Mouse (Mus musculus) intestine, postnatal 0 days (tissue): ENCODE data around the gene Kidins220. TPM values are rescaled to one million over a fixed set of nuclear protein-coding genes. Genes with fewer than 3 reads are reported as not detected.

Experiments used
- ATAC-seq: fragments of 200-750 bp; cut with Nextera tagmentation; 2 replicates; pipeline ENCODE4 v1.8.0; 2017; ENCODE audit warnings: mild to moderate bottlenecking, moderate TSS enrichment, moderate library complexity
- H3K27ac ChIP-seq: fragments of 300-500 bp; sonication (generic); 2 replicates; pipeline ENCODE4 v1.5.1; 2014; ENCODE audit warnings: mild to moderate bottlenecking, low read depth, low read length, moderate library complexity
- H3K27me3 ChIP-seq: fragments of 300-500 bp; sonication (generic); replicated peaks from 2 replicates; pipeline ENCODE4 v1.6.1; 2014; ENCODE audit warnings: low read length, mixed read lengths; ENCODE audit not compliant: control insufficient read depth, insufficient read depth
- H3K36me3 ChIP-seq: fragments of 300-500 bp; sonication (generic); 2 replicates; pipeline ENCODE4 v1.6.1; 2014; ENCODE audit warnings: mild to moderate bottlenecking, moderate library complexity; ENCODE audit not compliant: control insufficient read depth, insufficient read depth
- H3K4me1 ChIP-seq: fragments of 300-500 bp; sonication (generic); replicated peaks from 2 replicates; pipeline ENCODE4 v1.6.1; 2014; ENCODE audit warnings: antibody characterized with exemption, low read length, mixed read lengths; ENCODE audit not compliant: control insufficient read depth, insufficient read depth
- H3K4me2 ChIP-seq: fragments of 300-500 bp; sonication (generic); replicated peaks from 2 replicates; pipeline ENCODE4 v1.6.1; 2014; ENCODE audit warnings: low read depth, mild to moderate bottlenecking, moderate library complexity
- H3K4me3 ChIP-seq: fragments of 300-500 bp; sonication (generic); 2 replicates; pipeline ENCODE4 v1.5.1; 2014; ENCODE audit warnings: low read depth, low read length
- H3K9ac ChIP-seq: fragments of 300-500 bp; sonication (generic); 2 replicates; pipeline ENCODE4 v1.6.1; 2014; ENCODE audit warnings: mild to moderate bottlenecking, low read depth, low read length
- H3K9me3 ChIP-seq: fragments of 300-500 bp; sonication (generic); 2 replicates; pipeline ENCODE4 v1.6.1; 2016; ENCODE audit warnings: mixed run types; ENCODE audit not compliant: control insufficient read depth
- CTCF ChIP-seq: sonication (generic); IDR thresholded peaks from 2 replicates; pipeline ENCODE4 v1.5.1; 2016; ENCODE audit warnings: low read depth, mild to moderate bottlenecking, control low read depth, antibody characterized with exemption, moderate library complexity
- WGBS: fragments of 180-500 bp; shearing (Covaris S2); extraction: QIAGEN DNeasy Blood & Tissue Kit; methylation state at CpG from one replicate; pipeline ENCODE4 v1.1.7; 2014; 5-methylcytosine and 5-hydroxymethylcytosine counted together
- polyA plus RNA-seq: library from polyadenylated mRNA; unstranded; fragments of >200 nt; fragmentation: Nextera tagmentation; extraction: Ambion mirVana; gene quantifications from 2 replicates; pipeline ENCODE4 v1.2.1, GENCODE M21; 2015

Kidins220 gene
- polyA plus RNA-seq, 1 experiment from 2014 or later: 17.2 TPM

DNA sequence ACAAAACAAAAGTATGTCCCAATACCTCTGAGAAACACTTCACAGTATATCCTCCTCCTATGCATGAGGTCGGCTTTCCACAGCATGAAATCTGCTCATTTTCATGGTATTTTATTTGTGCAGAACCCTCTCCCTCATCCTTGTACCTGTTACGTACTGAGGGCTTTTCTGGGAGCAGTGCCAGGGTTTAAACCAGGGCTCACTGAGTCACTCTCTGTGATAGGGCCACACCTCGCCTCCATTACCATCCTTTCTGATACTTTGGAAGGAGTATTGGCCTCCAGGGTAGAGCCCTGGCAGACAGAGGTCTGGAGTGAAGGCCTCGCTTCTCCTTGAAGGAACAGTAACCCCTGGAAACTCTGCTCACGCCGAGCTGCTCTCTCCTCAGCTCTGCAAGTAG, 30.6 kb downstream of the Kidins220 start:
- Histone ChIP-seq H3K4me3 (no peak overlapping the region), H3K36me3 (peaks cover 78% of the 10 kb centered on the region), H3K27me3 (no peaks in the 10 kb centered on the region), H3K27ac (no peak overlapping the region), H3K4me1 (no peaks in the 10 kb centered on the region), H3K9ac (no peak overlapping the region), H3K4me2 (no peak overlapping the region), H3K9me3 (no peaks in the 10 kb centered on the region)
- peak; percentile 33; the same call in 1 of the 2 replicates for ATAC-seq
- 60% methylated on average over 6 of the region's 6 CpGs for WGBS
- no peak for TF ChIP-seq CTCF

DNA sequence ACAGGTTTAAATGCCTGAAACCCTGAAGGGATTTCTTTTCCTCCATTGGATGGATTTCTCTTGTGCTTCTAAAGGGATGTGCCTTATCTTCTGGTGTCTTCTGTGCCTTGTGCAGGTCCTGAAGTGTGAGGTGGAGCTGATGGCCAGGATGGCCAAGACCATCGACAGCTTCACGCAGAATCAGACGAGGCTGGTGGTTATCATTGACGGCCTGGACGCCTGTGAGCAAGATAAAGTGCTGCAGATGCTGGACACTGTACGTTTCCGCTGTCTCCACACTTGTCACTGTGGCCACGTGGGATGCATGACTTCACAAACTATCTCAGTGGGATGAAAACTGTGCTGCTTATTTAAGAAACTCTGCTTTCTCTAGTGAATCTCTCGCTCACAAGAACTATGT, 35.2 kb downstream of the Kidins220 start:
- Histone ChIP-seq H3K9me3 (no peaks in the 10 kb centered on the region), H3K36me3 (peaks cover 64% of the 10 kb centered on the region), H3K9ac (no peak overlapping the region), H3K4me3 (no peak overlapping the region), H3K27me3 (no peaks in the 10 kb centered on the region), H3K27ac (no peak overlapping the region), H3K4me1 (no peaks in the 10 kb centered on the region), H3K4me2 (no peak overlapping the region)
- 84% methylated on average over 9 of the region's 9 CpGs for WGBS
- no peak for TF ChIP-seq CTCF
- no peak for ATAC-seq

DNA sequence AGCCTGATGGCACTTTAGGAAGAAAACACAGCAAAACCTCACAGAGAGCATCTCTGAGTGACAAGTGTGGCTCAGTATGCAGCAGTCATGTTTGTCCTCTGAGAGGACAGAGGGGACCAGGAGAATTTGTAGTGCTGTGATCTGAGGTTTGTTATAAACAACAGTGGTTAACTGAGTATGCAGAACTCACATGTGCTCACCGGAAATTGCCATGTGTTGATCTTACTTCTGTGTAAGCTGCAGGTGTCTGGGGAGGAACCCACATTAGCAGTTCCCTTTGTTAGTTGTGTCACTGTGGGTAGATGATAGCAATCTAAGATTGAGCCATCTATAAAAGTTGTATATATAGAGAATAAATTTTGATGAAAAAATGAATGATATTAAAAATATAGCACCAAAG, 35.7 kb downstream of the Kidins220 start:
- Histone ChIP-seq H3K9ac (no peak overlapping the region), H3K36me3 (peaks cover 64% of the 10 kb centered on the region), H3K9me3 (no peaks in the 10 kb centered on the region), H3K4me3 (no peak overlapping the region), H3K4me1 (no peaks in the 10 kb centered on the region), H3K27ac (no peak overlapping the region), H3K4me2 (no peak overlapping the region), H3K27me3 (no peaks in the 10 kb centered on the region)
- TF ChIP-seq CTCF: no peak
- ATAC-seq: no peak
- WGBS: 89% methylated on average over 1 of the region's 1 CpGs

DNA sequence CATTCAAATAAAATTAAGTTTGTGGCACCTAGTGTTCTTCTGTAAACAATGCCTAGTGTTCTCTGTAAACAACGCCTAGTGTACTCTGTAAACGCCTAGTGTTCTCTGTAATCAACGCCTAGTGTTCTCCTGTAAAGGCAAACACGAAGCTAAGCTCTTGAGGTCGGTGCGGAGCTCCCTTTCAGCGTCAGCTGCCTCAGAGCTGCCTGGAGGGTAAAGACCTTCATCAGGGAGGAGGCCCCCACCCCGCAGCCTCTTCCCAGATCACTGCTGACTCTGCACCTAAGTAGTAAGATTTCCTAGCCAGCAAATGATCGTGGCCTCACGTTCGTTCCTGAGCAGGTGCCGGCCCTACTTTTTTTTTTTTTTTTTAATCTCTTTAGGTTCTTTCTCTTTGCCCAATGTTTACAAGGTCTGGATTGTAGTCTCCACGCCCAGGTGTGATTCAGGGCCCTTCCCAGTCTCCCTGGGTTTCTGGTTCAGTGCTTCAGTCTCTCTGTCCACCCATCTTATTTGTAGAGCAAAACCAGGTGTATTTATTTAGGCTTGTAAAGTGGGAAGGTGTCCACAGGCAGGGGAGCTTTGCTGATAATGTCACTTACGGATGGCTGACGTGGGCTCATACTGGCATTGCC, 37.1 kb downstream of the Kidins220 start:
- H3K9me3 ChIP-seq: no peaks in the 10 kb centered on the region
- ATAC-seq: peak; percentile 10; the same call in 1 of the 2 replicates
- H3K27me3 ChIP-seq: no peaks in the 10 kb centered on the region
- no peak for TF ChIP-seq CTCF
- no peak overlapping the region for H3K9ac ChIP-seq
- H3K4me2 ChIP-seq: peak overlapping the region; percentile 40; the same call in 1 of the 2 replicates
- H3K36me3 ChIP-seq: peaks cover 68% of the 10 kb centered on the region
- H3K4me3 ChIP-seq: no peak overlapping the region
- H3K27ac ChIP-seq: peak overlapping the region; percentile 74; the same call in 1 of the 2 replicates
- 31% methylated on average over 15 of the region's 15 CpGs for WGBS
- H3K4me1 ChIP-seq: no peaks in the 10 kb centered on the region

DNA sequence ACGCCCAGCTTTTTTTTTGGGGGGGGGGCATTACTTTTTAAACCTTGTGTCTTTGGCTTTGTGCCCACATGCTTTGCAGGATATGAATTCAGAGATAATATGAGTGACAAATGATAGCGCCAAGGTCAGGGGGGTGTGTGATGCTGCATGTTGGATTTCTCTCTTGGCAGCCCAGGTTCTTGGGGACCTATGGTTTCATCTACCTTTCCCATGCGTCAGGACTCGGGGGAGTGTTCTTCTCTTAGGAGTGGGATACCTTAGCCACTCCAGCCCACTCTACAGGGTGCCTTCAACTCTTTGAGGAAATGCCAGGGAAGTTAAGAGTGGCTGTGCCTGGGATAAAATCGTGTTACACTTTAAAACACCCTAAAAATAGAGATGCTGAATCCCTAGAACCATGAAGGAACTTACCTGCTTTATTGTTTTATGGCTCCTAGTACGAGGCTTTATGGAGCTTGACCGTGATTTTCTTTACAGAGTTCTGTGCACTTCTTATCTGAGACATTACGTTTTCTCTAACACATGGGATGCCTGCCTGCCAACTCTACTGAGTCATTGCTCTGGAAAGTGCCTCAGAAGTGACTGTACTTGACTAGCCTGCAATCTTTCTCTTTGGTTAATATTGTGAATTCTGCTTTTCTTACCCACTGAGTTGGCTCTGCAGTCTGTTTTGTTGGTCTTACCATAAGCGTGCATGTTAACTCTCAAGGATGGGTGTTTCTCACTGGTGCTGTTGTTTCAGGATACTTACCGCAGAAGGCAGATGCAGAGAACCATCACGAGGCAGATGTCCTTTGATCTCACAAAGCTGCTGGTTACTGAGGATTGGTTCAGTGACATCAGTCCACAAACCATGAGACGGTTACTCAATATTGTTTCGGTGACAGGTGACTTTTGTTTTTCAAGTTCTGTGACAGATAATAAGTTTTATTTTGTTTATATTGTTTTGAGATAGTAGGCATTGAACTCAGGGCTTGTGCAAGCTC, 38.1 kb downstream of the Kidins220 start:
- TF ChIP-seq CTCF: no peak
- H3K9me3 ChIP-seq: no peaks in the 10 kb centered on the region
- peak overlapping the region; percentile 74 for H3K27ac ChIP-seq
- ATAC-seq: peak; percentile 87
- peaks cover 68% of the 10 kb centered on the region for H3K36me3 ChIP-seq
- no peaks in the 10 kb centered on the region for H3K27me3 ChIP-seq
- no peaks in the 10 kb centered on the region for H3K4me1 ChIP-seq
- H3K4me3 ChIP-seq: no peak overlapping the region
- peak overlapping the region; percentile 40 for H3K4me2 ChIP-seq
- no peak overlapping the region for H3K9ac ChIP-seq
- WGBS: 40% methylated on average over 13 of the region's 13 CpGs

DNA sequence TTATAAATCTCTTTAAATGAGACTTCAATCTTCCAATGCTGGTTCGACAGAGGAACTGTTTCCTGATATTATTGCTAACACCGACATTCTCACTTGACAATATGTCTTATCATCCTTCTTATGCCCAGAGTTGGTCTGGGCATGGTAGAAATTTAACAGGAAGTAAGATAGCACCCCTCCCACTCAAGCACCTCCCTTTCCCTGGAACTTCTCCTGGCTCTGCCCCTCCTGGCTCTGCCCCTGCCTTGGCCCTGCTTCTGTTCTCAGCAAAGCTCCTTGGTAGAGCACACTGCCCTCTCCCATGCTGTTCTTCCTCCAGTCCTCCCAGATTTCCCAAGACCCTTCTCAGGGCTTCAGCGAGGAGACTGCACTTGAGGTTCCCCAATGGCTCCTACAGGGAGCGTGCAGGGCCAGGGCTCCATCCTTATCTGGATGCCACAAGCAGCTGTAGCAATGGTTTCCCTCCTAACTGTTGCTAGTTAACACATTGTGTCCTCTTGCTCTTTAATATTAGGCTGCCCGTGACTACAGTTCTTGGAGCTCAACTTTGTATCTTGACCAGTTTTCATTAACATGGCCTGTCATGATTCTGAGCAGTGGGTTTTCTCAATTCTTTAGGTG, 39.7 kb downstream of the Kidins220 start:
- Histone ChIP-seq H3K4me3 (no peak overlapping the region), H3K4me2 (no peak overlapping the region), H3K27me3 (no peaks in the 10 kb centered on the region), H3K9me3 (no peaks in the 10 kb centered on the region), H3K9ac (no peak overlapping the region), H3K4me1 (no peaks in the 10 kb centered on the region), H3K27ac (peak overlapping the region; percentile 15), H3K36me3 (peaks cover 65% of the 10 kb centered on the region)
- 75% methylated on average over 5 of the region's 5 CpGs for WGBS
- ATAC-seq: no peak
- TF ChIP-seq CTCF: no peak
